Mouse (Mus musculus) kidney, postnatal 25 days (tissue): ENCODE results near the gene Itprid1.

Experiments
- DNase-seq, 2 experiments: peaks; one replicate each; pipeline ENCODE4 v3.0.0; 2021; ENCODE audit warnings: mixed read lengths in 2 of 2

Gene Itprid1

DNA sequence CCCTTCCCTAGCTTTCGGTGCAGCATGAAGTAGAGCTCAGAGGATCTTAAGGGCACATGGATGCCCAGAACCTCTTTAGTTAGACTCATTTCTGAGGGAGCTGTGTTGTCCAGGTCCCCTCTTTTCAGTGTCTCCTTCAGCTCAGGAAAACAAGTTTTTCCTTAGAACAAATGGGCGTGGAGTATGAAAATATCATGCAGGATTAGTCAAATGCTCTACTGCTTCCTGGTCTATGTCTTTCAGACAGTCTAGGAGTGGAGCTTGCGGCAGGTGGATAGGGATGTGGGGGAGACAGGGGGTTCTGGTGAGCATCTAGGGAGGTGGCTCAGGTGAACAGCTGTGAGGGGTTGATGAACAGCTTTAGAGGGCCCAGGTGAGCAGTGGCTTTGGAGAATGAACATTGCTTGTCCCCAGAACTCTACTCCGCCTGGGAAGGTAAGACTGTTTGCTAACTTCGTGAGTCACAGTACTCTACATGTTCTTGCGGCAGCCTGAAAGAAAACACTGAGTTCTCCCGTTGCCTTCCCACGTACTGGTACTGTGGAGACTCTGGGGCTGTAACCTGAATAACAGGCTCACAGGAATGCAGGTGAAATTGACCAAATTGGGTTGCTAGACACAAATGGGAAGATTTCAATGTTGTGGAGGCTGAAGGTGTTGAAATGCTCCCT is at the start of gene Itprid1:
Gene Itprid1 (plus strand): TSS at position 246 of the 671 bp plus-strand sequence.
- no peak for DNase-seq

DNA sequence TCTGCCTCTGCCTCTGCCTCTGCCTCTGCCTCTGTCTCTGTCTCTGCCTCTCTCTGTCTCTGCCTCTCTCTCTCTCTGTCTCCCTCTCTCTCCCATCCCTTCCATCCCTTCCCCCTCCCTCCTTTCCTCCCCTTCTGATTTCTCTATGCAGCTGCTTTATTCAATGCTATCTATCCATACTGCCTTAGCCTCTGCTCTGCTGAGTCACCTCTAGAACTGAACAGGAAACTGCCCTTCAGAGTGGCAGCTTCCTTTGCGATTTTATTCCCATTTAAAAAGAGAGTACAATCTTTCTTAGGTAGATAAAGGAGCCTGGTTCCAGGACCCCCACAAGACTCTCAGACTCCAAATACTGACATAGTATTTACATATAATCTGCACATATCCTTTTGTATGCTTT is 47.1 kb upstream of the Itprid1 start:
- no peak for DNase-seq

DNA sequence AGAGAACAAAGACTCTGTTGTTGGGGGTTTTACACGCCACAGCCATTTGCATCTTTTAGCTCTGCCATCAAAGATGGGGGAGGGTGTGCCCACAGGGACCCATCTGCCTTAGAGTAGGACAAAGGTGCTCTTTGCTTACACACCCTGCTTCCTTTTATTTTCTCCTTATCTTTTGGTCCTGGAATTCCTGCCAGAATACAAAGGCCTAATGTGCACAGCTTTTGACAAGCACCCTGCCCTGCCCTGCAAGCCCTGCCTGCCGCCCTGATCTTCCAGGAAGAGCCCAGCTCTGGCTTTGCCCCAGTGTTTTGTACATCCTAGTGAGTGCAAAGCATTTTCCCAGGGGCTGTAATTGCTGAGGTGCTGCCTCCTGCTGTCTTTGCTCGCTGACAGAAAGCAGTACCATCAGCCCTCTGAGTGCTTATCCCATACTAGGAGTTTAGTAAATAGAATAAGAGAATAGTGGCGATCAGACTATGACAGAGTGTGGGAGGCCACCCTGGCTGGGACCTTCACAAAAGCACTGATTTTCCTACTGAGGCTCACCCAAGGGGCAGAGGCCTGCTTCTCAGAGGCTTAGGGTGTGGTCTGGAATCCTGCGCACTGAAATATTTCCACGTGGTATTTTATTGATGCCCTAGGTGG is 44.7 kb upstream of the Itprid1 start:
- DNase-seq: no peak

DNA sequence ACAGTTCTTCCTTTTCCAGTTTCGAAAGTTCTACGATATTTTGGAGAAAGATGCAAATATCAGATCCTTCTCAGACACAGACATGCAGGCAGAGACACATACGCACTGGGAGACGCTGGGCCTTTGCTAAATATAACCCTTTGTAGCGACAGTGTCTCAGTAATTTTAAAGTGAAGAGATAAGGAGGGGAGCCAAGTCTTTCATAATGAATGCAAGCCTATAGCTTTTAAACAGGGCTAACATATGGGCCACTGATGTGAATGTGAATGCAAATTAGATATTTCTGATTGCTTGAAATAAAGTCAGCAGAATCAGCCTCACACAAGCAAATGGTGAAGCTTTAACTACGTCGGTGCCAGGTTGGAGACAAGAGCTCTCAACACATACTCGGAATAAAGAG is 44.2 kb upstream of the Itprid1 start:
- DNase-seq: no peak

DNA sequence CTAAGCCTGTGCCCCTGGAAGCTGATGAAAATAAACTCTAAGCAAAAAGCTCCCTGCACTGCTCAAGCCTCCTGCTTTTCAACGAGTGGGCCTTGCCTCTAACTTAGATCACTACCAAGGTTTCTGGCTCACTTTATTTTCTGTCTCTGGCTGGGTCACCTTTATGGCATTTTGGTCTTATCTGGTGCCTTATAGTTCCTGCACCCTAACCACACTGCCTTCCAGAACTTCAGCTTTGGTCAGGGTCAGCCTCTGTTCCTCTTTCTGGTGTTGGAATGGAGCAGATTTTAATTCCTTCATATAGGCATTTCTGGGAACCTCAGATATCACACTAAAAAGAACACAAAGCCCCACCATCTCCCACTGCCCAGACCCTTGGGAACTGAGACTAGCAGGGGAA is 34.0 kb upstream of the Itprid1 start:
- no peak for DNase-seq

DNA sequence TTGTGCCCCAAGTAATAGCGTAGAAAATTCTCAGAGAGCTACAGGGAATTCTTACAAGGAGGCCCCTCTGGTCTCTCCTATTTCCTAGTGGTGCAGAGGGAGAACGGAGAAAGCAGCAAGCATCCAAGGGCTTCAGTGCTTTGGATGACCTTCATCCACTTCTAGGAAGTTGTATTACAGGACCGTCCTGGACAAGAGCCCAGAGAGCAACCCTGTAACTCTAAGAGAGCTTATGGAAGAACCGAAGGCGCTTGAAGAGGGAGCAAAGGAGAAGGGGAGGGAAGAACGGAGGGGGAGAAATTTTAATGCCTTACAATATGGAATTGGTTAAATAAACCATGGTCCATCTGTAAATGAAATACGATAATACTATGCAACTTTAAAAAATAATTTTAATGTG is 33.3 kb upstream of the Itprid1 start:
- DNase-seq: no peak

DNA sequence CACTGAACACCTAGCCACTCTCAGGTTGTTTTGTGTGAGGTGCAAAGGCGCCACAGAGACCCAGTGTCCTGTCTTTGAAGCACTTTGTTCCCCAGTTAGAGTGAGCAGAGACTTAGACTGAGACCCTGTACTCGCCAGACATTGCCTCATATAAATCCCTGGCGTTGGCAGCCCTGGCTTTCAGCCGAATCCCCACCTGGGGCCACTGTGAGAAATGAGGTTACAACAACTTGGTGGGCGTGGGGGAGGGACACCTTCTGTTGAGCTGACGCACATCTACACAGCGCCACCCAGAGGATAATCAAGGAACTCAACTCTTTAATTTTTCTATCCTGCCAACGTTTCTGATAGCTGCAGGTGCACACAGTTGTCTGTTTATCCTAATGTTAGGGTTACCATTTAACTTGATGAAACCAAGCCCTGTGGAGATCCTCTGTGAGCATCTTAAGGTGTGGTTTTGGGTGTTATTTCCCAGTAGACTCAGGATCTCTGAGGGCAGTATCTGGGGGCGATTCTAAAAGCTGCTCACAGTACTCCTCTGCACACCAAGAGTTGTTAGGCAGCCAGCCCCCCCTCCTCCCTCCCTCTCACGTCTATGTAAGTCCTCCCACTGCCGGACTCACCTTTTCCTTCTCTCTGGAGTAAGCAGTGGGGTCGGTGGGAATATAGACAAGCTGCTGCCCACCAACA is 32.6 kb upstream of the Itprid1 start:
- no peak for DNase-seq

DNA sequence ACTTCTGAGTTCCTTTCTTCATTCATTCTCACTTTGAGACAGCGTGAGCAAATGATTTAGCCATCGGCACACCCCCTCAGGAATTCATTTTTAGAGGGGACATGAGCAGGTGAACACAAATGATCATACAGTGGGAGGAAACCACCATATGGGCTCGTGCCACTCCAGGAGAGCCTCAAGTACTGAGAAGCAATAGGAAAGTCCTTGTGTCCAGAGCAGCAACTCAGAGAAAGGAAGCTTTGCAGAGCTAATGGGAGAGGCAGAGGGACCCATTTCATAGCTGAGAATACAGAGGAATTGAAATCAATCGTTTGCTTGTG is 32.1 kb upstream of the Itprid1 start:
- DNase-seq: no peak

DNA sequence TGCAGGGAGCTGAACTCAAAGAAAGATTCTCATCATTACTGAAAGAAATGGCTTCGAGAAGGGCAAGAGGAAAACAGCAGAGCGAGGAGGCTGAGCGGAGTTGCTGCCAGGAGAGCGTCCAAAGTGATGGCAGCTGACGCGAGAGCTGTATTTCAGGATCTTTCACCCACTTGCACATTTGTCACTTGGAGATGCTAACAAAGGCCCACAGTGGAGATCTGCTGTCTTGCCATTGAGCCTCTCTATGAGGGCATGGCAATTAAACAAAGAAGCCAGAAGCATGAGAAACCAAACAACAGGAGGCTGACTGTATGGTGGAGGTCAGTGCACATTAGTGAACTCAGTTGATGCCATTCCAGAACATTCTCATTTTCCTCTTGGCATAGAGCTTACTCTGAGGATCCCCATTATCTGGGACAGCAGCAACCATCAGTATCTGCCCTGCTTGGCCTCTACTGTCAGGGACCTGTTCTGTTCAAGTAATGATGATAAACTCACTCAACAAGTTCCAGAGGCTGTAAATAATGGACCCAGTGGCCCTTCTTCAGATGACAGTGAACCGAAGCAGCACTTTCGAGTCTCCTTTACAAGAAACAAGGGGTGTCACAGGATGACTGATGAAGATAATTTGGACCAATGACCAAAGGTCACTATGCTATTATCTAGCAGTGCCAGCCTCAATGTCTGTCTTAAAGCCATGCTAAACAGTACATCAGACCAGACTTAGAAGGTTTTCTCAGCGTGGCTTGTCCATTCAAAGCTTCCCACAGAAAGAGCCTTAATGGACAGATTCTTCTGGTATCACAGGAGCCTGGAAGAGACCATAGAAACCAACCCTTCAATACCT is 31.2 kb upstream of the Itprid1 start:
- DNase-seq: no peak

DNA sequence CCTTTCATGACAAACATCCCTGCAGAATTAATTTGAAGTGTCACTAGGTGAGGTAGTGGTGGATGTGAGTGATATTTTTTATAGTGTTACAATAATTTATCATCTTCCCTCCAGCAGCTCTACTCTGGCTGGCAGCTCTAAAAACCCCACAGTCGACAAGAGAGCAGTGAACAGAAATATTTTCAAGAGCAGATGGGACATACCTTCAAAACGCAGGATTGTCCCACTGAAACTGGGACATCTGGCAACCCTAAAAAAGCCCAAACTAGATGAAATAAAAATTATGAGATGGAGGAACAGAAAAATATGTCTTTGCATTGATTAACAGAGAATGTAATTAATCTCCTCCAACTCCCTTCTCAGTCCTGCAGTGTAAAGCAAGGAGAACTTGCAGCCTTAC is 30.2 kb upstream of the Itprid1 start:
- no peak for DNase-seq

DNA sequence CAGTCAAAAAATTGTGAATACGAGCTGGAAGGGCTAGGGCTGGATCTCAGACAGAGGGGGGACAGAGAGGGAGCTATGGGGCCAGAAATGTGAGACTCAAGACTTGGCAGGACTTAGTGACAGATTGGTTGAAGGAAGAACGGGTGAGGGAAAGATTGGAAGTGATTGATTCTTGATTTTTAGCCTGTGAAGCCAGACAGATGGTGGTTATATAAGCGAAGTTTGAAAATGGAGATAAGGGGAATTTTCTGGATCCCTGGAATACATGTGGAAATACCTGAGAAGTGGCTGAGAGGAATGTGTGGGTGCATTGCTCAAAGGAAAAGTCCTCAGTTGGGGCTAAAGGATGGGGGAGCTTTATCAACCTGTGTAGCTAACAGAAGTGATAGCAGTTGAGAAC is 28.0 kb upstream of the Itprid1 start:
- DNase-seq: no peak

DNA sequence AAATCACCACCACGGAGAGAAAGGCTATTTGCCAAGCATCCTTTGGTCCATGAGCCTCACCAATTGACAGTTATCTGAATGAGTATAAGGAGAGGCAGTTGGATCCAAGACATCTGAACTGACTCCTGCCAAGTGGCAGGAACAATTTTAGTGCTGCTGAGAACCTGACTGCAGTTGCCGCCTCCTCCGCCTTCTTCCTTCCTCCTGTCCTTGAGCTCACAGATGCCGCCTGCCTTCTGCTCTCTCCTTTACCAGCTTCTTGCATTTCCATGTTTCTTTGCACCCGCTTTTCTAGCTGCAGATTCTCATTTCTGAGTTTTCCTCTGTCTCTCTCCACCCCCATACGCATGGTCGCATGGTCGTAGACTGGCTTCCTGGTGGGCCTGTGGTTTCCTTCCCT is 25.5 kb upstream of the Itprid1 start:
- no peak for DNase-seq

DNA sequence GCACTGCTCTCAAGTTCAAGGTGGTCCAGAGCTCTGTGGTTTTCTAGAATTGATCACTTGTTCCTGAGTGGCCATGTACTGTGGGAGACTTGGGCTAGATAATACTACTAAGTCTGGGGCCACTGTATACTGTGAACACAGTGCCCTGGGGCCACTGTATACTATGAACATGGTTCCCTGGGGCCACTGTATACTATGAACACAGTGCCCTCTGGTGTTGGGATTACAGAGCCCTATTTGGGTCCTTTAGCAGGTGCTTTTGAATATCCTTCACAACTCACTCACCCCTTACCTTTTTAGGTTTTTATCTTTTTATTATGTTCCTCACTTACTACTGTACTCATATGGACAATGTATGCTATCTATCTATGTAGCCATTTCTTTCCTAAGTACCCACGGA is 24.3 kb upstream of the Itprid1 start:
- DNase-seq: no peak

DNA sequence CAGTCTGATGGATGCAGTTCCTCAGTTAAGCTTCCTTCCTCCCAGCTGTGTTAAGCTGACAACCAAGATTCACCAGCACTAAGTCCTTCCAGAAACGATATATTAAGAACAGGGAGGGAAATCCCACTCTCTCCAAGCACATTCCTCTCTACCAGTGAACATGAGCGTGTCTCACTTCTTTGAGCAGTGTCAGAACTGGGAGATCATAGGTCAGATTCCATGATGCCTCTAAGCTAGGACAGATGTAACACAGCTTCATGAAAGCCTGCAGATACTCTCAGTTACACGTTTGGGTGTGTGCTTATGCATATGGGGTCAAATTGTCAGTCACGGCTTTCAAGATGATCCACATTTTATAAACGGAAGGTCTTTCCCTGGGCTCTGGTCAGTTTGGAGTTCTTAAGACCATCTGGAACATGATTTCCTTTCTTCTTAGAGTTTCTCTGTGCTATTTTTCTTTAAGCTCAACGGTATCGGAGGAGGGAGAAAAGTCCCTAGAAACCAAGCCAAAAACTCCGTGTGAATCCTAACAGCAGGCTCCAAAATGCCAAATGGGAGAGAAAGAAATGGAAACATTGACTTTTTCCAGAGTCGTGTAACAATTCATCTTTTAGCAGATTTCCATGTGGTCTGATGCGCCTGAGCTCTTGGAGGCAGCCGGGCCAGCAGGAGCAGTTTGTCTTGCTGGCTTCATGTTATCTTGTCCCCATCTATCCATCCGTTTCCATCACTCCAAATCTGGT is 22.3 kb upstream of the Itprid1 start:
- no peak for DNase-seq

DNA sequence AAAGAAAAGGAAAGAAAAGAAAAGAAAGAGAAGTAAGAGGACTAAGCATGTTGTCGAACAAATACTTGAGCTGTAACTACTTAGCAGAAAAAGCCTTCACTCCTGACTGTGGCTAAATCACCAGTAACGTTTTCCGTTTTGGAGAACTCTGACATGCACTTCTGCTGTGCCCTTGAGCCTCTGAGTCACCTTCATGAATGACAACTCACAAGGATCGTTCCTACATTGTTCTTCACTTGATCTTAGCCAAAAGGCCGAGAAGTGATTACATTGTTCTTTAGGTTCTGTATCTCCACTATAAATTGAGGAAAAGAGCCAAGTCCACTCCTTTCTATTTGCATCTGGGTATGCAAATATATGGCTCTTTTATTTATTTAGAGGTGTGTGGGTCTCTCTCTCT is 19.8 kb upstream of the Itprid1 start:
- no peak for DNase-seq

DNA sequence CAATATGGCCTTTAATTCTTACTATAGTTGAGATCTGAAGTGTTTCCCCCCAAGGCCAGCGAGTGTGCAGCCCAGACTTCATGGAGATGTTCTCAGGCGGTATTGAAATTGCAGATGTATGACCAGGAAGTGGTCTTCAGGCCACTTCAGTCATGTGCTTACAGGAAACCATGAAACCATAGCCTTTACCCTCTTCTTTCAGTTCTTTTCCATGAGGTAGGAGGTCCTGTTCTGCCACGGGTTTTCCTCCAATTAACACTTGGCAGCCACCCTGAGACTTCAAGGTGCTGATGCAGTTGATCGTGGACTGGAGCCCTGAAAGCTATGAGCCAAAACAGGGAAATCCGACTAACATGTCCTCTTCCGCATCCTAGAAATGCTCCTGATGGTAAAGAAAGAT is 7.0 kb upstream of the Itprid1 start:
- no peak for DNase-seq

DNA sequence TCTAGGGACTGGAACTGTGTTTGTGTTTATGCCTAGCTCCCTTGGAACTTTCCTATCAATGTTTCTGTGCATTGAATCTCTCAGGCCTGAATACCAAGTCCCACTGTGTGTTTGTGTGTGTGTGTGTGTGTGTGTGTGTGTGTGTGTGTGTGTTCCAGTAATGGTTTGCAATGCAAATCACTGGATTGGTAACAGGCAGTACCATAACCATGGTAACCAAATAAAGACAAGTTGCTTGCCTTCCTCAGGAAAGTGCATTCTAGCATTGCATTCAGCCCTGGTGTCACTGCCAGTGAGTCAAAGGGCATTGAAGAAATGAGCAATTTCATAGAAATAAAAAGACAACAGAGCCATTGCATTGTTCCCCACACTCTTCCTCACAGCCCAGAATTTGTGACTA is 15.9 kb downstream of the Itprid1 start:
- no peak for DNase-seq

DNA sequence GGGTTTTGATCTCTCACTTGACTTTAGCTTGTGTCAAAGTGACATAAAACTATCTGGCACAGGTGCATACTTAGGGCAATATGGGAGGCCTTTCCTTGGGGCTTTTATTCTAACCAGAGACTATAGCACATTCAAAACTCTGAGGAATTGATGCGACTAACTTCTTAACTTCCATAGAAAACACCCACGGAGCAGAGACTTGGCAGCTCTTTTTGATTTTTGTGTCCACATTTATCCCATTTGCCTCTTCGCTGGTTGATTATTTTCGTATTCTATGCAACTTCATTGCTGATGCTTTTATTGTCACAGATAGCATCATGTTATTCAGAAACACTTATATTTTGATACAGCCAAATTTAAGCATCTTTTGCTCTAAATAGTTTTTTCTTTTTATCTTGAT is 19.4 kb downstream of the Itprid1 start:
- DNase-seq: no peak

DNA sequence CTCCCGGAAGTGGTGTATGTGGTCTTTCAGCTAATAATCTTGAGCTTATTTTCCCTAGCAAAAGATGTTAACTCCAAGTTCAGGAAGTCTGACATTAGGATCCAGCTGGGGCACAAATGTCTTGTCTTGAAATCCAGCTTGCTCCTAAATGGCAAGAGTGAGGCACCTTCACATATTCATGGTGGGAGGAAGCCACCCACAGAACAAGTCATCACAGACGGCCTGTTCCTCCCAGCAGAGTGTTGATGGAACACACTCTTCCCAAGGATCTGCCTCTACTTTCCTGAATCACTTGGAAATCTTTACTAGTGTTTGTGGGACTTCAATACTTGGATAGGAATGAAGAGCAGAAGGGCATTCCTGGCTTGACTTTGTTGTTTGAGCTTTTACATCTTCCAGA is 28.5 kb downstream of the Itprid1 start:
- no peak for DNase-seq

DNA sequence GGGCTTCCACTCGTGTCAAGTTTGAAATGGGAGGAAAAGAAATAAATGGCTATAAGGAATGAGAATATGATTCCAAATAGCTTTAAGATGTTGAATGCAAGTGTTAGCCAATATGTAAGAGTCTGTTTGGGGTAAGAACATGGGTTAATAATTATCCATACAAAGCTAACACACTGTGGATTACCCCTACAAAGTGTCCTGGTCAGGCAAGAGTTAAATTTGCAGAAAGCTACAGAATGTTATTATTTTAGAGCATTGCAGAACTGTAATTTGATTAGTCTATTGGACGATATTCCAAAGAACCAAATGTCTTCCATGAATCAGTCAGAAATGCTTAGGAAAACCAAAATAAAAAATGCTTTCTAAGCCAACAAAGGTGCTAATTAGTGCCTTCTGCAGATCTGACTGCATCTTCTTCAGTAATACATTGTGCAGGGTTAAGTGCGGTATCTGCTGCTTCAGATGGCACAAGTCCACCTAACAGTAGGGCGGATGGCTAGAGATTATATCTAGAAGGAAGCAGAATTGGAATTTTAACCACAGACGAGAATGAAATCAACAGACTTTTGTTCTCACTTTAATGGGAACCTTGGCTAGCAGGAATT is 42.8 kb downstream of the Itprid1 start:
- no peak for DNase-seq

DNA sequence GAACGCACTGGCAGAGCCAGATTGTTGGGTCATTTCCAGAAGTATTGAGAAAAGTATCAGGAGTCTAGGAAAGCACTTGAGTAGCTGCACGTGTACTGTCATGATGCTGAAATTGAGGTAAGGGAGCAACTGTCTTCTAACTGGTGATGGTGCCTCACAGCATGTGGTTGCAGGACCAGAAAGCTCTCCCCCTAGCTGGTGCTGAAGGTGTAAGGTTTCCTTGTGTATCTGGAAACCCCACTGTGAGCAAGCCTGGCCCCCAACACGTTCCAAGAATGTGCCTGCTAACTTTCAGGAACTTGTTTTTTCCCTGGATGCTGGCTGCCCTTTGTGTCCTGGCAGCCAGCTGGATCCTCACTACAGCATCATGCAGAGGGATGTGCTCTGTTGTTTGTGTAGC is 44.2 kb downstream of the Itprid1 start:
- no peak for DNase-seq

DNA sequence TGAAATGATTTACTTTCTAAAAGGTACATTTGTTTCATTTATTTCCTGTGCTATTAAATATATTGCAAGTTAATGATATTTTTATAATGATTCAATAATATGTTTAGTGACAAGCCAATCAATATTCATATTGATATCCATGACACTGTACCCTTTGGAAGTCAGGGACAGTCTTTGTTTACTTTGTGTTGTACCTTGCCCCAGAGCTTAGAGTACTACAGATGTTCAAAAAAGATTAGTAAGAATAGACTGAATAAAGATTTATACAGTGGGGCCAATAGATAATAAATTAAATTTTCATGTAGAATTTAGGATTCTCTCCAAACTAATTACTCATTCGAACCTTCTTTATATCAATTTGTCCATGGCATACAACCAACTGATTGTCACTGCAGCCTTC is 50.9 kb downstream of the Itprid1 start:
- no peak for DNase-seq
